Mouse (Mus musculus) erythroblast, embryonic 14.5 days (primary cell): Measurements from ENCODE around the gene Mycn. TPM values are rescaled to one million over a fixed set of nuclear protein-coding genes. Genes with fewer than 3 reads are reported as not detected.
A peak's percentile ranks its signal among the peaks of the same experiment; 100 is the strongest.

Experiments used
- H3K27me3 ChIP-seq: 2 replicates; pipeline ENCODE4 v1.6.1; 2012; ENCODE audit warnings: inconsistent platforms; ENCODE audit not compliant: control insufficient read depth
- H3K36me3 ChIP-seq: 2 replicates; pipeline ENCODE4 v1.6.1; 2012; ENCODE audit warnings: mild to moderate bottlenecking, inconsistent platforms; ENCODE audit not compliant: control insufficient read depth
- H3K4me1 ChIP-seq: 2 replicates; pipeline ENCODE4 v1.6.1; 2012; ENCODE audit warnings: inconsistent platforms; ENCODE audit not compliant: control insufficient read depth
- H3K4me3 ChIP-seq: replicated peaks from 2 replicates; pipeline ENCODE3; 2012; ENCODE audit warnings: moderate library complexity, mild to moderate bottlenecking, inconsistent platforms
- H3K9me3 ChIP-seq: 2 replicates; pipeline ENCODE4 v1.6.1; 2012; ENCODE audit warnings: low read length, inconsistent platforms, mixed read lengths; ENCODE audit not compliant: control insufficient read depth
- GATA1 ChIP-seq: IDR thresholded peaks from 2 replicates; pipeline ENCODE4 v1.6.1; 2012; ENCODE audit warnings: low read length, inconsistent platforms, mixed read lengths
- TAL1 ChIP-seq: IDR thresholded peaks from 3 replicates; pipeline ENCODE4 v1.6.1; 2012; ENCODE audit warnings: low read length, inconsistent platforms, mixed read lengths
- polyA plus RNA-seq: library from polyadenylated mRNA; stranded (reverse); fragments of >175 nt; gene quantifications from 2 replicates; pipeline ENCODE4 v1.2.3, GENCODE M21; 2012

Mycn gene
- 0.02 TPM in 1 of 2 replicates, not detected in the other for polyA plus RNA-seq

- peaks cover 9% of the 10 kb centered on the region; the same call in 1 of the 2 replicates for H3K4me1 ChIP-seq
- H3K9me3 ChIP-seq = peaks cover 6% of the 10 kb centered on the region; the same call in 1 of the 2 replicates
- peak within 1 kb of the TSS; percentile 59 for H3K4me3 ChIP-seq
- H3K27me3 ChIP-seq = peaks cover 80% of the 10 kb centered on the region
- no peaks in the 10 kb centered on the region; the same call in 1 of the 2 replicates for H3K36me3 ChIP-seq
- TF ChIP-seq TAL1 (no peak), GATA1 (no peak)
Measured at GRCm38 (mm10) chr12:12941661-12942363, at the start of gene Mycn. Mycn (minus strand) TSS chr12:12941914.

DNA sequence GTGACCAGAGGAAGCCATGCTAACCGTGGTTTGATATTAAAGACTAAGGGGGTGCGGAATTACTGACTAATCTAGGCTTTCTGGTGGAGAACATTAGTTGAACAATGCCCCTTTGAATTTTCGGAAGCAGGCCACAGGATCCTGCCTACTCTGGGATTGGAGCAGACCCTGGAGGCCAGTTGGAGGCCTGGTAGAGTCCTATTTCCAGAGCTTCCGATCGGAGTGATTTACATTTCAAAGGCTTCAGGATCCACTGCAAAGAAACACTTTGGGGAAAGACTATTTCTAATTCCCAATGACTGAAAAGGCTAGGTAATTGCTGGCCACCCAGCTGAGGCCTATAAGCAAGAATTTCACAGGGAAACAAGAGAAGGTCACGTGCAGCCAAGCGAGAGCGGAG lies 45.7 kb upstream of the Mycn start:
- Histone ChIP-seq H3K36me3 (no peaks in the 10 kb centered on the region), H3K27me3 (no peaks in the 10 kb centered on the region)
- no peak for TF ChIP-seq TAL1
- no peak for TF ChIP-seq GATA1

DNA sequence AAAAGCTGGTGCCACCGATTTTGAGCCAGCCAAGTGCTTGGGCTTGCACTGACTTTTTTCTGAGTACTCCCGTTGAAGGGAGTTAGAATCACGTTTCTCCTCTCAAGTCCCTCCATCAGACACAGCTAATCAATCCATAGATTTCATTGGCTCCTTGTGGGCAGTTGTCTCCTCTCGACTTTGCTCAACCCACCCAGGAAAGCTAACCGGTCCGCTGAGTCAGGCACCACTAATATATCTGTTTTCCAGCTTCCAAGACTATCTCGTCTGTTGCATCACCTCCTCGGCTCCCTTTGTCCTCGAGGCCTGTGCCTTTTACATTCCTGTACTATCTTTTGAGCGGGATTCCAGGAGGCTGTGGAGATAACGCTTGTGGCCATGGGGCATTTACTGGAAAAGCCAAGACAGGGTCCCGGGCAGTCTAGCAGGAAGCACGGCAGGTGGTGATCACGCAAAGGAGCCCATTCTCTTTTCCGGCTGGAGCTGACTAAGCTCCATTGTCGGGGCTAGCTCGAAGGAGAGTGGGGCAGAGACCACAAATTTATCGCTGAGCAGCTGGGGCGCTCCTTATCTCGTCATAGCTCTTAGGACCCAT lies 45.0 kb upstream of the Mycn start:
- no peaks in the 10 kb centered on the region for H3K9me3 ChIP-seq
- TF ChIP-seq GATA1 (no peak), TAL1 (no peak)
- no peaks in the 10 kb centered on the region for H3K4me1 ChIP-seq
- no peaks in the 10 kb centered on the region for H3K27me3 ChIP-seq
- no peak overlapping the region for H3K4me3 ChIP-seq
- H3K36me3 ChIP-seq = no peaks in the 10 kb centered on the region

More for the DNA sequence above, 45.7 kb upstream of the Mycn start:
- Histone ChIP-seq H3K4me3 (no peak overlapping the region), H3K9me3 (no peaks in the 10 kb centered on the region), H3K4me1 (no peaks in the 10 kb centered on the region)

- H3K27me3 ChIP-seq = no peaks in the 10 kb centered on the region
- H3K4me3 ChIP-seq = no peak overlapping the region
- H3K9me3 ChIP-seq = no peaks in the 10 kb centered on the region
- TF ChIP-seq GATA1 (no peak), TAL1 (no peak)
- no peaks in the 10 kb centered on the region for H3K4me1 ChIP-seq
- no peaks in the 10 kb centered on the region for H3K36me3 ChIP-seq
Measured at GRCm38 (mm10) chr12:12983032-12983431, 41.3 kb upstream of the Mycn start.

DNA sequence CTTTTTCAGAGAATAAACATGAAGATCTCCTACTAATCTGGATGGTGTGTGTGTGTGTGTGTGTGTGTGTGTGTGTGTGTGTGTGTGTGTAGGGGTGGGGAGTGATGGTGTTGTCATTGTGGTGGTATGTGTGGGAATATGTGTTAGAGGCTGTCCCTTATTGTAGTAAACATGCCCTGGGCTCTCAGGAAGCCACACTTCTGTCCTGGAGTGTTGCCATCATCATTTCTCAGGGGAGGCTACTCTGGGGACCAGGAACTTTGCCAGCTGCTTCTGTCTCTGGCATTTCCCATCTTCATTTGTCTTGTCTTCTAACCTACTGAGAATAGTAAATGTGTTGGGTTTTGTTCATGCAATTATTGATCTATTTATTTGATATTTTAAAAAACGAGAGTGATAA lies 33.7 kb upstream of the Mycn start:
- no peak overlapping the region for H3K4me3 ChIP-seq
- H3K4me1 ChIP-seq = no peaks in the 10 kb centered on the region
- H3K27me3 ChIP-seq = no peaks in the 10 kb centered on the region
- TF ChIP-seq GATA1 = no peak
- TF ChIP-seq TAL1 = no peak
- H3K36me3 ChIP-seq = no peaks in the 10 kb centered on the region
- H3K9me3 ChIP-seq = no peaks in the 10 kb centered on the region

DNA sequence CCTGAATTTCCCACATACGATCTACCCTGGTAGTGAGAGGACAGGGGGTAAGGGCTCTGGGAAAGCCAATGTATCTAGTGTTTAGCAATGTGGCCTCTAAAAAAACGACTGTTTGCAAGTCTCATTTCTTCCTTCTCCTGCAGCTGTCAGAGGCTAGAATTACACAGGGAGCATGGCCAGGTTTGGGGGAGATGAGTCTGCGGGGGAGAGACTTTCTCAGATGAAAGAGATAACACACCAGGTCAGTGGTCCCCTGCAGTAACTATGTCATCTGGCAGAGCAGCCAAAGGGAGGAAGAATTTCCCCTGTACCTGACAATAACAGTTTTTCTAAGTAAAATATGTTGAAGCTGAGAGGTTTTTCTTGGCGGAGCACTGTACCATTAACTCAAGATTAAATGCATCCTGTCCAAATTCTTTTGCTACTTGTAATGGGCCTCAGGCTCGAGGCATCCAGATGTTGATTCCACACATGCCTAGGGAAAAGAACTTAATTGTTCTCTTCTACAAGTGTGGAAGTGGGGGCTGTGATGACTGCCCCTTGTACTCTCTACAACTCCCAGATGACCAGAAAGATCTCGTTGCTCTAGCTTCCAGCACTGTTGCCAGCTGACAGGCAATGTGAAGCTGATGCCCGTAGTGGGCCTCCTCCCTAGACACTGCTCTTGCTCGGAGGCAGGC lies 31.2 kb upstream of the Mycn start:
- H3K4me3 ChIP-seq = no peak overlapping the region
- no peaks in the 10 kb centered on the region for H3K36me3 ChIP-seq
- TF ChIP-seq GATA1 (no peak), TAL1 (no peak)
- no peaks in the 10 kb centered on the region for H3K4me1 ChIP-seq
- no peaks in the 10 kb centered on the region for H3K27me3 ChIP-seq
- no peaks in the 10 kb centered on the region for H3K9me3 ChIP-seq

GRCm38 (mm10) chr12:12967946-12968345 lies 26.2 kb upstream of the Mycn start:
- H3K27me3 ChIP-seq = no peaks in the 10 kb centered on the region
- no peaks in the 10 kb centered on the region for H3K4me1 ChIP-seq
- TF ChIP-seq GATA1 (no peak), TAL1 (no peak)
- H3K36me3 ChIP-seq = no peaks in the 10 kb centered on the region
- H3K9me3 ChIP-seq = no peaks in the 10 kb centered on the region
- H3K4me3 ChIP-seq = no peak overlapping the region

GRCm38 (mm10) chr12:12964856-12965255 lies 23.1 kb upstream of the Mycn start:
- TF ChIP-seq GATA1 (no peak), TAL1 (no peak)
- Histone ChIP-seq H3K27me3 (no peaks in the 10 kb centered on the region), H3K9me3 (no peaks in the 10 kb centered on the region), H3K4me3 (no peak overlapping the region), H3K36me3 (no peaks in the 10 kb centered on the region), H3K4me1 (no peaks in the 10 kb centered on the region)

GRCm38 (mm10) chr12:12947606-12948005 lies 5.9 kb upstream of the Mycn start:
- peaks cover 22% of the 10 kb centered on the region for H3K27me3 ChIP-seq
- no peak for TF ChIP-seq GATA1
- no peak for TF ChIP-seq TAL1
- H3K4me1 ChIP-seq = peaks cover under 1% of the 10 kb centered on the region; the same call in 1 of the 2 replicates
- H3K9me3 ChIP-seq = no peaks in the 10 kb centered on the region; the same call in 1 of the 2 replicates
- H3K36me3 ChIP-seq = no peaks in the 10 kb centered on the region
- no peak overlapping the region for H3K4me3 ChIP-seq
